Mouse (Mus musculus) bone marrow macrophage, adult 2 months (primary cell): ENCODE measurements at regions not wholly inside any gene's neighbourhood (a gene's known extent, or its start where the extent isn't known, plus 50 kb on each side); places are given as distances from the start of the nearest gene placed in this dataset.

Experiments used
- CTCF ChIP-seq: IDR thresholded peaks from 2 replicates; pipeline ENCODE4 v1.5.1; 2012; ENCODE audit warnings: low read depth, mild to moderate bottlenecking, low read length, moderate library complexity
- POLR2A ChIP-seq: IDR thresholded peaks from 2 replicates; pipeline ENCODE4 v1.6.1; 2012; ENCODE audit warnings: mild to moderate bottlenecking, low read depth, low read length, borderline replicate concordance

DNA sequence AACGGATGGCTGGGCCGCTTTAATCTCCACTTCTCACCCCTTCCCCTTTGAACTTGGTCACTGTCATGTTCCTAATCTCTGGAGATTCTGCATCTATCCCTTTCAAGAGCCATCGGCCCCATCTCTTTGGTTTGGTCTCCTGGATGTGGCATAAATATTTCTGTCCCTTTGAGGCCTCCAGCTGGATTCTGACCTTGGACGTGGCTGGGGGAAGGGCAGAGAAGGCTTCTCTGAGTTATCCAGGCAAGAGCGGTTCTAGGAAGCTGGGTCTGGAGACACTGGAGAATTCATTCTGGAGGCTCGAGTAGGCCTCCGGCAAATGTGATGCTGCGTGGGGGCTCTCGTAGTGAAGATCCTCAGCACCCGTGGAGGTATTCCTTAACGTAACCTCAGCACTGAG, 400.6 kb downstream of the Med13l start:
- TF ChIP-seq CTCF: no peak
- TF ChIP-seq POLR2A: no peak
